Mouse (Mus musculus) right cerebral cortex, postnatal 25 days (tissue): Measurements from ENCODE around the gene Polr3gl.
A peak's percentile ranks its signal among the peaks of the same experiment; 100 is the strongest.

ENCODE experiments used
- DNase-seq: peaks from one replicate; pipeline ENCODE4 v3.0.0; 2022

Polr3gl gene

DNA sequence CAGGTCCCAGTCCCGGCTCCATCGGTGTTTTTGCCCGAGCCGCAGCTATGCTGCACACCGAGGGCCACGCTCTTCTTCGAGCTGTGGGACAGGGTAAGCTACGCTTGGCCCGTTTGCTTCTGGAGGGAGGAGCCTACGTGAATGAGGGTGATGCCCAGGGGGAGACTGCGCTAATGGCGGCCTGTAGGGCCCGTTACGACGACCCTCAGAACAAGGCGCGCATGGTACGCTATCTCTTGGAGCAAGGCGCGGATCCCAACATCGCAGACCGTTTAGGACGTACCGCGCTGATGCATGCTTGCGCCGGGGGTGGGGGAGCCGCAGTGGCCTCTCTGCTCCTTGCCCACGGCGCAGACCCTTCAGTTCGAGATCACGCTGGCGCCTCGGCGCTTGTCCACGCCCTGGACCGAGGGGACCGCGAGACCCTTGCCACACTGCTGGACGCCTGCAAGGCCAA is 3.5 kb upstream of the Polr3gl start:
- DNase-seq: peak; percentile 55

DNA sequence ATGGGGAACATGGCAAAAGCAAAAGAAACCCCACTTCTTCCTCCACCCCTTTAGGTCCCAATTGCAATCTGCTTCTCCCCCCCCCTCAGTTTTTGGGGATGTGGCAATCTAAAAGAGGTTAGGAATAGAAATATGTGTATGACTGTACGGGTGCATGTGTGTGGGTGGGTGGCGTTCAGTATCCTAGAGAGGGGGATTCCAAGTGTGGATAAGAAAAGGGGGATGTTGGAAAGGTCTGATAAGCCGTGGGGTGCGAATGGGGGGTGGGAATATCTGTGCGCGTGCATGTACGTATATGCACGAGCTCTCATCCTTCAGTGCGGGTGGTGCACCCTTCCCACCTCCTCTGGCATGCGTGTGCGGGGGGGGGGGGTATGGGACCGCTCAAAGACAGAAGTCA is 2.9 kb upstream of the Polr3gl start:
- DNase-seq: peak; percentile 36

DNA sequence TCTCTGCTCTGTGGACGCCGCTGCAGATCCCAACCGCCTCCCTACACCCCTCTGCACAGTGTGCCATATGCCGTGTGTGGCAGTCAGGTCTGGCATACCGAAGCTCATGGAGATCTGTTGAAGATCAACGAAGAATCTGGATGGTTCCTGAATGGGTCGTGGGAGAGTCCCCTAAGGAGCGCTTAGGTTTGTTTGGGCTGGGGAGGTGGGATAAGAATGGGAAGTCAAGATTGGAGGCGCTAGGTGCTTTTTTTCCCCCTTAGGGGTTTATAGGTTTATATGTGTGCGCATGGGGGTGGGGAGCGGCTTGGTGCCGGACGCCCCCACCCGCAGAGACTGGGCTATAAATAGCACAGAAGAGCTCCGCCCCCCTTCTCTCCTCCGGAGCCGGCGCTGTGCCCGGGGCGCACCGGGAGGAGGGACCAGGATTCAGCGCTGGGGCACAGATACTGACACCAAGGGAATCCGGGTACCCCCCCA is 2.3 kb upstream of the Polr3gl start, which contains the start of gene Ankrd34a:
Gene Ankrd34a, plus strand, starts transcription at position 409 of the 480 bp plus-strand sequence.
- peak; percentile 87 for DNase-seq

DNA sequence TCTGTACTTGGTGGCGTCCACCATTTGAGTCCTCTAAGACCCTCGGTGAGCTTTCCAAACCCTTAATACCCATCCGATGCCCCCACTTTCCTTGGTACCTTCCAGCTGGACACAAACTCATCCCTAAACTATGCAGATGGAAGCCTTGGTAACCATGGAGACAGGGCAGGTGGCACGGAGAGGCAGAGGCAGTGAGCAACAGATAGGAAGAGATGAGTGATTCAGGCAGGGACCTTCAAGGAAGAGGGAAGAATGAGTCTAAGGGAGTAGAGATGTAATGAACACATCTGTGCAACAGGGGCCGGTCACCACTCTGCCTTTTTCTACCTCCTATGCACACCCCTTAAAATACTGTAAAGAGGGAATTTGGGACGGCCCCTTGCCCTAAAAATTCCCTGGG is 1.7 kb upstream of the Polr3gl start:
- peak; percentile 52 for DNase-seq

DNA sequence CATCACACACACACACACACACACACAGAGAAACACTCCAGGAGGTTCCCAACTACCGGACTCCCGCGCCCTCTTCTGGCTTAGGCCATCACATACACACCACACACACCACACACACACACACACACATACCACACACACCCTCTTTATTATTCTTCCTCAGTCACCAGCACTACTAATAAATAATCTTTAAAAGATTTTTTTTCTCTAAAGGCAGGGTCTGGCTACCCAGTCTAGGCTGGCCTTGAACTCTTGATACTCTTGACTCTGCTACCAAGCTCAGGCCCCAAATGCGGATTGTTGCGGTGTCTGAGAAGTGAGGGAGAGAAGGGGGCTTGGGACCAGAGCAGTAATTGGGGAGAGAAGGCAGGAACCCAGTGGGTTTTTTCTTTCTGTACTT is 870 bp upstream of the Polr3gl start:
- no peak for DNase-seq

DNA sequence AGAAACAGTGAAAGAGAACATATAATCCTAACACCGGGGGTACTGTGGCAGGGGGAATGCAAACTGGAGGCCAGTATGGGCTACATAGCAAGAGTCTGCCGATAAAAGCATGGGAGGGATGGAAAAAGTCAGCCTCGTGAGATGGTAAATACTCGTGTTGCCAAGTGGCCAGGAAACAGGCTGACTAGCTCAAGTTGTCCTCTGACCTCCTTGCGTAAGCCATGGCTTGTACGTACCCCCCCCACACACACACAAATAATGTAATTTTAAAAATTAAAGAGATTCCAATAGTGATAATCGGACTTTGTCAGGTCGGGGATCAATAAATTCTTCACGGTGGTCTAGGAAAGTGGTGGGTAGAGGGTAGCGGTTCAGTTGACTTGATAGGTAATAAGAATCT is 607 bp downstream of the Polr3gl start:
- no peak for DNase-seq

DNA sequence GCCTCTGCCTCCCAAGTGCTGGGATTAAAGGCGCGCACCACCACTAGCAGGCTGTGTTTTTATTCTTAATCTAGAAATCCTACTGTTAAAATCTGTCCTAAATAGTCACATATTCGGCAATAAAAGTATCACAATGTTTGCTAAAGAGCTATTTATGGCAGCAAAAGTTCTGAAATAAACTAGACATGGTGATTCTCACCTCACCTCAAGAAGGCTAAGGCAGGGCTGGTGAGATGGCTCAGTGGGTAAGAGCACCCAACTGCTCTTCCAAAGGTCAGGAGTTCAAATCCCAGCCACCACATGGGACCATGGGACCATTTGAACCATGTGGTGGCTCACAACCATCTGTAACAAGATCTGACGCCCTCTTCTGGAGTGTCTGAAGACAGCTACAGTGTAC is 3.3 kb downstream of the Polr3gl start:
- DNase-seq: no peak

DNA sequence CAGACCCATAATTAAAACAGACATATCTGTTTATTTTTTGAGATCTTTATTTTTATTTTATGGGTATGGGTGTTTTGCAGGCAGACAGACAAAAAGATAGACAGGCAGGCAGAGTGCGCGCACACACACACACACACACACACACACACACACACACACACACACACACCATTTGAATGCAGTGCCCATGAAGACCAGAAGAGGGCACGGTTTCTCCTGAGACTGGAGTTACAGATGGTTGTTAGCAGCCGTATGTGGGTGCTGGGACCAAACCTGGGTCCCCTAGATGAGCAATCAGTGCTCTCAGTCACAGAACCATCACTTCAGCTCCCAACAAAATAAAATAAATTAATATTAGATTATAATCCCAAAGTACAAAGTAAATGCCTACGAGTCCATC is 10.6 kb downstream of the Polr3gl start:
- no peak for DNase-seq

DNA sequence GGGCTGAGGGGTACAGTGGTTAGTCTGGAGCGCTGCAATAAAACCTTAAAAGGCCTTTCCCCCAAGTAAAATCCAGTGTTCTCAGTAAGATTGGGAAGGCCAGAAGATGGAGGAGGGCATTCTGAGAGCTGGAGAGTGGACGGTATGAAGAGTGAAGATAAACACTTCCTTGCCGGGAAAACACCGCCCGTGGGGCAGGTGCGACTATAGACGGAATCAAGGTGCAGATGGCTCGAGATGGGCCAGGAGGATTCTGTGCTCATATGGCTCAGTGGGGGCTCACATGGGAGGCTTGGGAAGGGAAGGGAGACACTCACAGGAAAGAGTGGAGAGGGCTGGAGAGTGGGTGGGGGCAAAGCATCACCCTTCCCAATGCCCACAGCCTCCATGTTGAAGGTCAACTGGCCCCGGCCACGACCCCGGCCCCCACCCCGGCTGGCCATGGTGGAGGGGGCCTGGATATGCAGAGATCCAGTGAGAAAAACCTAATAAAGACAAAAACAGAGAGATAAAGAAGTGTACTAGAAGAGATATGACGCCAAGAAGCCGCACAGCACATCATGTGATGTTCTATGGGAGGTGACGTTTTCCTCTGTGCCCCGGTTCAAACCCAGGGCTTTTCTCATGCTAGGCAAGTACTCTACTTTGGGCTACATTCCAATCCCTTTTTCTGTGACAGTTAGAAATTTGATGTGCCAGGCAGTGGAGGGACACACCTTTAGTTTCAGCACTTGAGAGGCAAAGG is 12.0 kb downstream of the Polr3gl start:
- DNase-seq: no peak

DNA sequence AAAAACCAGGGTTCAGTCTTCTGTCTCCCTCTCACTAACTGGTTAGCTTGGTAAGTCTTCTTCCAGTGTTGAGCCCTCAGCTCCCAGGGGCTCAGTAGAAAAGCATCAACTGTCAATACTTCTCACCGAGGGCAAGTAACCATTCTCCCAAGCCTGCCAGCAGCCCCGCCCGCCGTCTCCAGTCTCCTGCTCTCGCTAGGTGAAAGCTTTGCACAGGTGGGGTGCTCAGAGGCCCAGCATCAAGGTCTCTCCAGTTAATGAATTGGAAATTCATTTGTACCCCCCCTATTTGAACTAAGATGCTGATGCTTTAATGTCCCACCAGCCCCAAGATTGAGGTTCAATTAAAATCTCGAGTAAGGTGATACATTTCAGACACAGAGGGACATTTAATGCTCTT is 12.8 kb downstream of the Polr3gl start:
- no peak for DNase-seq

DNA sequence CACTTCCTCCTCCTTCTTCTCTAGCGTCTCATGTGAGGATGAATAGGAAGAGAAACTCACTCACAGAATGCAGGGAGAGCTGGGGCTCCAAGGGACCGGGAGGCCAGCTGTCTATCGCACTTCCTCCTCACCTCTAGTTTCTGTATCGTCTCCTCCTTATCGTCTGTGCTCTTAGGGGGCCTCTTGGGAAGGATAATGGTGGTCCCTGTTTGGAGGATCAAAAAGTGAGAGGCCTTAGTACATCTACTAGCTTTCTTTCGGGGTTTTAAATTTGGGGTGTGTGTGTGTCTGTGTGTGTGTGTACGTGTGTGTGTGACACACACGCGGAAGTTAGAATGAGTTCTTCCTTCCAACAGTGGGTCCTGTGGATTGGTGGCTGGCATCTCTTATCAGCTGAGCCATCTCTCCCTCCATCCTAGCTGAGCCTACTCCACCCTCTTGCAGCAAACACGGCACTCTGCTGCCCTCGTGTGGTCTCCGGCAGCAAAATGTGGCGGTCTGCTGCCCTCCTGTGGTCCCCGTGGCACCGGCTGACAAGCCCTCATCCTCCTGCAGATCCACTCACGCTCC is 14.0 kb downstream of the Polr3gl start:
- peak; percentile 91 for DNase-seq

DNA sequence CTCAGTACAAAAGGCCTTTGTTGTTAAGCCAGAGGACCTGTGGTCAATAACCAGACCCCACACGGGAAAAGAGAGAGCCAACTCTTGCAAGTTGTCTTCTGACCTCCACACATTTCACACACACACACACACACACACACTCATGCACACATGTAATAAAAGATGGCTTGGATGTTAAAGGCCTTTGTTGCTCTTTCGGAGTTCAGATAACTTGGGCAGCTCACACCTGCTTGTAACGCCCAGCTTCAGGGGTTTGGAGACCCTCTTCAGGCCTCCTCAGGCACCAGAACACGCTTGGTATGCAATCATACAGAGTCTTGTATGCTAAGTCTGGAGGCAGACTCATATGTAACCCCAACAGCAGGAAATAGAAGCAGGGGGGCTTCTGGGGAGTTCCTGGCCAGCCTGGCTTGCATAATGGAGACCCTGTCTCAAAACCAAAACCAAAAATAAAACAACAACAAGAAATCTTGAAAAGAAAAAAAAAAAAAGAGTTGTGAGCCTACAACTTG is 14.7 kb downstream of the Polr3gl start:
- DNase-seq: no peak

DNA sequence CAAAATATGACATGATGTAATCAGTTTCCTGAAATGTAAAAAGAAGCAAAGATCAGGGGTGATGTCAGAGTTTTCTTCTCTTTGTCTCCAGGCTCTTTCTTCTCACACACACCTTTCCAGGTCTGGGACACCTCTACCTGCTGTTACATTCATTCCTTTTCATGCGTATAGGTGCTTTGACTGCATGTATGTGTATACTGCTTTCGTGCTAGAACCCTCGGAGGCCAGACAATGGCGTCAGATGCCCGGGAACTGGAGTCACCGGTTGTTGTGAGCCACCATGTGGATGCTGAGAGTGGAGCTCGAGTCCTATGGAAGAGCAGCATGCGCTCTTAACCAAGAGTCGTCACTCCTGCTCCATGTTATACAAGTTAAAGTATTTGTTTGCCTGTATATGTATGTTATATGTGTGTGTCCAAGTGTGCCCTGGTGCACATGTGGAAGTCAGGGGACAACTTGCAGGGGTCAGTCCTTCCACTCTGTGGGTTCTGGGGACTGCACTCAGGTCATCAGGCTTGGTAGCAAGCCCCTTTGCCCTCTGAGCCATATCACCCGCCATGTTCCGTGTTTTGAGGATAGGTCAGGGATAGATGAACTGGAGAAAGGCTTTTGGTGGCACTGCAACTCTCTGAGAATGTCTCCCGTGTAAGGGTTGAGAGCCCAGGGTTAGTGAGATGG is 15.3 kb downstream of the Polr3gl start:
- no peak for DNase-seq

DNA sequence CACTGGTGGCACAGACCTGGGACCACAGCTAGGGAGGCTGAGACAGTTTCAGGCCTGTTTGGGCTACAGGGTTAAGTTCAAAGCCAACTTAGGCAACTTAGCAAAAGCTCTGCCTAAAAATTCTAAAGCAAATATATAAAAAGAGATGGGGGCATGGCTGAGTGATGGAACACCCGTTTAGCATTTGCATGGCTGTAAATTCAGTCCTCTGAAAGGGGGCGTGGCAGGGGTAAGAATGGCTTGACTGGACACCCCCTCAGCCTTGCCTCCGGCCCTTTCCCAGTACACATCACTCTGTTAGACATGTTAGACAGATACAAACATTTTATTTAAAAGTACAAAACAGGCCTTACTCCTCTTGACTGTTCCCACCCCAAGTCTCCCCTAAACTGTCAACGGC is 16.4 kb downstream of the Polr3gl start:
- DNase-seq: no peak

DNA sequence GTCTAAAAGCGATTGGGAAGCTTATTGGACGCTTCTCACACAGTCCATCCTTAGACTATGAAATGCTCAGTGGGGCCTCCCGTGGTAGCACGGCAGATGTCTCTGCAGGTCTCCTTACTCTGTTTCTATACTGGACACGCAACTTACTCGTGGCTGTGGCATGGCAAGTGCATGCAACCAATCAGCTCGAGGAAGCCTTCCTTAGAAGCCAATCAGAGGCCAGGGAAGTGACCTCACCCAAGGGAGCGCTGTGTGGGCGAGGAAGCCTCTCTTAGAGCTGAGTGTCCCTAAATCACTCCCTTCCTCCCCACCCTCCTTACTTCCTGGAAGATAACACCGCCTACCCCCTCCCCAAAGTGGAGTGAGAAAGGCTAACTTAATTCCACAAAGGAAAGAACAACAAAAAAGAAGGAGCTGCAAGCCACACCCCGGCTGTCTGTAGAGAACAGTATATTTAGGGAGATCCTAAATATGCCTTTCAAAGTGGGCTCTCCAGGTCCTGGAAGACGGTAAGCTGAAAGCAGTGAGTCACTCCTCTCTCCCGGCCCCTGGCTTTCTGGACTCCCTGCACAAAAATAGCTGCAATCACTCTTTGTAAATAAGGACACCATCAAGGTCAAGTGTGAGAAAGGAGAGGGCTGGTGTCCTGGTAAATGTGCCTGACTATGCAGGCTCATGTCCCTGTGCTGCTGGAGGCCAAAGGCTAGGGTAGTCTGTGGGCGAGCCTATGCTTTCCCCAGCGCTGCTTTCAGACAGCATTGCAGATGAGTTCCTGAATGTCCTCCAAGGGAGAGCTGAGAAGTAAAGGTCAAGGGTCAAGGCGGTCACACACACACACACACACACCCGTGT is 17.1 kb downstream of the Polr3gl start, which contains the start of gene Gm16253:
Gene Gm16253, plus strand, starts transcription at position 295 of the 852 bp plus-strand sequence.
- peak; percentile 91 for DNase-seq

DNA sequence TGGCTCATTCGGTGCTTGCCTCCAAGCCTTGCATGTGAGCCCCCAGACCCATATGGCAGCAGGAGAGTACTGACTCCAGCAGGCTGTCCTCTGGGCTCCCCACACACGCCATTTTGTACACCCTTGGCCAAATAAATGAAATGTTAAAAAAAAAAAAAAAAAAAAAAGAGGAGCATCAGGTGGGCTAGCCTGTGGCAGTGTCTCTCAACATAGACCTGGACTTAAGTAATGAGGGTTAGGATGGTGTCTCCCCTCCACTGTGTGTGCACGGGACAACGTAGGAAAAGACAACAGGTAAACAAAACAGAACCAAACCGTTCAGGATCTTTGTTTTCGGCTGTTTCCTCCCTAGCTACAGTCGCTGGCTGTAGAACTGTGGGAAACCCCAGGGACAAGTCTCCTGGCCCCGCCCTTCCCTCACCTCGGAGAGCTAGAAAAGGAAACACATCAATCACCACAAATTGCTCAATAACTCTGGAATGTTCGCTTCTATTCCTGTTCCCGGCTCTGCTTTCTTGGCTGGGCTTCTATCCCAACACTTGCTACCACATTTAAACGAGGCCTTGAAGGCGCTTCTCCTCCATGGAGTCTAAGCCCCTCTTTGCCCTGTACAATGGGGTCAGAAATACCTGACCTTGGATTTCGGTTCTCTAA is 17.8 kb downstream of the Polr3gl start:
- no peak for DNase-seq

DNA sequence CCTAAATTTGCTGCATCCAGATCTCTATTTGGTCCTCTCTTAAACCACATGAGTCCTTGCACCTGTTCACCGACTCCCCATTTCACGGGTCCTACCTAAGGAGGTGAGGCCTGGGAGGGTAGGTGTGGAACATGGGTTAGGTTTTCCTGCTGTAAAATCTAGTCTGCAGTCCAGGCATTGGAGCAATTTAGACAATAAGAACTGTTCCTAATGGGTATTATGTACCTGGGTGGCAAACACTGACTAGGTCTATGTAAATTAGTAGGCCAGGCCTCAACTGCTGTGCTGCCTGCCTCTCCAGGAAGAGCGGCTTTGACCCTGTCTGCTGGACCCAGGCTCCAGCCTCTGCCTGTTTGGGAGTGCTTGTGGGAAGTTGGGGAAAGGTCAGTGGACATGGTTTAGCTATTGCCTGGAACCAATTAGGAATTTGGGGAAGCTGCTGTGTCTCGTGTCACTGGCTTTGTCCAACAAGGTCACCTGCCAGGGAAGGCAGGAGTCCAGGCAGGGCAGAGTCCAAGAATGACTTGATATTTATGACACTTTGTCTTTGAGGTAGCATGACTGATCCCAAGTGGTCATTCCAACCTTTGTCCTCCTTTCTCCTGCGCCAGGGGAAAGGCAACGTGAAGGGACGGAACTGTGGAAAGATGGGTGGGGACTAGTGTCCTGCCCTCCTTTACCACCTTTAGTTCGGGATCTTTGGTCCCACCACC is 18.6 kb downstream of the Polr3gl start:
- no peak for DNase-seq

DNA sequence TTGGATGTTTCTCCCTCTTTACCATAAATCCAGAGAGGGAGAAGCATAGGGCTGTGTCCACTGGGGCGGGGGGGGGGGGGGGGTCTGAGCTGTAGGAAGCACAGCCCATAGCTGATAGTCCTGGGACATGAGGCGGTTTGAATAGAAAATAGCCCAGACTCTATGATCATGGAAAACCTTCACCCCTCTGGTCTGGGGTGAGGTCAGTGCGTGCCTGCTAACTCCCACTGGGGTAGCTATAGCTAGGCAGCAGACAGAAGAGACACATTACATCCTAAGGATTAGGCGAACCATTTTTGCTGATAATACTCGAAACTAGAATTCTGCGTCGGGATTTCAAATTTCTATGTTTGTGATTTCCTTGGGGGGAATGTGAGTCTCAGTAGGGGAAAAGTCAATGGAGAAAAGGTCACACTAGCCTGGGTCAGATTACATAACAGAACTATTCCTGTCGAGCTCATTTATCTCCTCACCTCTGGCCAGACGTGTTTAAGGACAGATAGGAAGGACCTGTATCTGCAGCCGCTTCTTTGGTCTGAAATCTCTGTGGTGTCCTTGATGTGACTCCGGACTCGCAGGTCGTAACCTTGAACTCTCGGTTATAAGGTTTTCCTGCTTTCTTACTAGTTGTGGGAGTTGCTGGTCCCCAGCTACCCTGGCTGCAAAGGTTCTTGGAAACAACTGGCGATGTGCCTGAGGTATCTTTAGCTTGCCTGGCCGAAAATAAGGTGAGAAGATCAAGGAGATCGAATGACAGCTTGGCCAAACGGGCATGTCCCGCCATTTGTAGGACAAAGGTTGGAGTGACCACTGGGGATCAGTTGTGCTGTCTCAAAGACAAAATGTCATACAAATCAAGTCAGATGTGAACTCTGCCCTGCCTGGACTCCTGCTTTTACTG is 20.1 kb downstream of the Polr3gl start:
- no peak for DNase-seq

DNA sequence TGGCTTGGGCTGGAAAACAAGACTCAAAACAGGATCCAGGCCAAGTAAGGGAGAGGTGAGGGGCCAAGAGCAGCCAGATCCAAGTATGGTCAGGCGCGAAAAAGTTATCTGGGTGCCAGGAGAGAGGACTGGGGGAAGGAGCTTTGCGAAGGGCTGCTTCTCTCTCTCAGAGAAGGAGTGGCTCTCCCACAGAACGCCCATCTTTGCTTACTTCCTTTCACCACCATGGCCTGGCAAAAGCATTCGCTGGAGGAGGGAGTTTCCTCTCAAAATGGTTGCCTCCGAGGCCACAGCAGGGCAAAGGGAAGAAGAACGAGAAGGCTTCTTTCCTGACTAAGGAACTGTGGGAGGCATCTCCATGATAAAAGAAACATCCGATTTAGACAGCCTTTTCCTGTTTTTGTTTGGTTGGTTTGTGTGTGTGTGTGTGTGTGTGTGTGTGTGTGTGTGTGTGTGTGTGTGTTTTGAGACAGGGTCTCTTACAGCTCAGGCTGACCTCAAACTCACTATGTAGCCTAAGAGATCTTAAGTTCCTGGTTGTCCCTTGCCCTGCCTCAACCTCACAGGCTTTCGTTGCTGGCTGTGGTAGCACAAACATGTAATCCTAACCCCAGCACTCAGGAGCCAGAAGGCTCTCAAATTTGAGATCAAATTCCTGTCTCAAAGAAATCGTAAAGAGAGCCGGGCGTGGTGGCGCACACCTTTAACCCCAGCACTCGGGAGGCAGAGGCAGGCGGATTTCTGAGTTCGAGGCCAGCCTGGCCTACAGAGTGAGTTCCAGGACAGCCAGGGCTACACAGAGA is 21.9 kb downstream of the Polr3gl start:
- DNase-seq: no peak
